Mouse (Mus musculus) spleen, postnatal 36 days (tissue): ENCODE data around the gene Olfr945.

Experiments used
- DNase-seq, 2 experiments: peaks; one replicate each; pipeline ENCODE4 v3.0.0; 2022; ENCODE audit warnings: low spot score in 2 of 2, mixed read lengths in 1 of 2

The Olfr945 gene

DNA sequence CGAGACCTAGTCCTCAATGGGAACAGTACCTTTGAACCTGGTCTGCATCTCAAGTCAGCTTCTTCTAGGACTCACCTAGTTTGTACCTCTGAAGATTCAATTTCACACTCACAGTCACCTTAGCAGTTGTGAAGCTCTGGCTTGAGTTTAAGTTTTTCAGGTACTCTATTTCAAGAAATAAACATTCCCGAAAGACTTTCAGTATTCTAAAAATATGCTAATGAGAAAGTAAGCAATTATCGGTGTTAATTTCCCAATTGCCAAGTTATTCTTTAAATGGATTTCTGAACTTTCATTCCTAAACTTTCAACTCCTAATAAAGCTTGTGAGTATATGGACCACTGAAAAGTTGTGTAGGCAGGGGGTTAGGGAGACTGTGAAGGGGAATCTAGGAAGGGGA is at the start of gene Olfr945:
Olfr945 (minus strand) TSS at position 101 of the 400 bp plus-strand sequence.
- no peak for DNase-seq

DNA sequence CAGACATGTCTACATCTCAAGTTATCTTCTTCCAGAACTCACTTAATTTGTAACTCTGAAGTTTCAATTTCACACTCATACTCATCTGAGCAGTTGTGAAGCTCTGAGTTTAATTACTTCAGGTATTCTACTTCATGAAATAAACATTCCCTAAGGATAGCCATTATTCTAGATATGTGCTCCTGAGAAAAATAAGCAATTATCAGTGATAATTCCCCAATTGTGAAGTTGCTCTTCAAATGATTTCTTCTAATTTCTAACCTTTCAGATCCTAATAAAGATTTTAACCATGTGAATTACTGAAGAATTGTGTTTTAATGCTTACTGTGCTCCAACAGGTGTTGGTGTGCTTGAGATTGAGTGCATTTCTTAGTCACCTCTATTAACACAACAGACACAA is 49.3 kb upstream of the Olfr945 start, which contains the start of gene Olfr948:
Olfr948 (minus strand) TSS at position 101 of the 400 bp plus-strand sequence.
- no peak for DNase-seq

DNA sequence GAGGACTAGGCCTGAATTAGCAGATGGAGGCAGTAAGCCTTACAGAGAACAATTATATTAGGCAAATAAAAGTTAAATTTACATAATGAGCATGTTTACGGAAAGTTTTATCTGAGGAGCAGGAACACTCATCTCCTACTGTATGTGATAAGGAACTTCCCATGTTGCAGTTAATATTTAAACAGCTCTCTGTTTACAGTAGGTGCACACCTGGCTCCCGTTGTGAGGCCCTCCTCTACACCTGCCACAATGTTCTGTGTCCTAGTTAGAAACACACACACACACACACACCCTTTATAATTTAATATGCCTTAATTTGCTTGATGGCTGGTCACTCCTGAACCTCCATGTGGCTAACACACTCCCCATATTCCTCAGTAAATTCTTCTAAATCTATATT is 10.5 kb upstream of the Olfr945 start:
- DNase-seq: no peak

DNA sequence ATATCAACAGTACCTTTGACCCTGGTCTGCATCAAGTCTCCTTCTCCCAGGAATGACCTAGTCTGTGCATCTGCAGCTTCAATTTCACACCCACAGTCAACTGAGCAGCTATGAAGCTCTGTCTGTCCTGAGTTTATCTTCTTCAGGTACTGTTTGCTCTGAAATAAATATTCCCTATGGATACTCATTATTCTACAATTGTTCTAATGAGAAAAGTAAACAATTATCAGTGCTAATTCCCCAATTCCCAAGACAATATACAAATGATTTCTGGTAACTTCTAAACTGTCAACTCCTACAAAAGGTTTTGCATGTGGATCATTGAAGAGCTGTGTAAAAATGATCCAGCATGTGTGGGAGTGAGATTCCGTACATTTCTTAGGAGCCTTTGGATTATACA is 26.7 kb downstream of the Olfr945 start, which contains the start of gene Olfr1537:
Olfr1537 (minus strand) TSS at position 101 of the 400 bp plus-strand sequence.
- no peak for DNase-seq
